Mouse (Mus musculus) liver, embryonic 13.5 days (tissue): ENCODE results near the gene Fam131c. TPM values are rescaled to one million over a fixed set of nuclear protein-coding genes. Genes with fewer than 3 reads are reported as not detected.

Experiments
- ATAC-seq: fragments of 200-750 bp; cut with Nextera tagmentation; 2 replicates; pipeline ENCODE4 v1.8.0; 2017; ENCODE audit warnings: low read depth, mild to moderate bottlenecking, moderate number of reproducible peaks, moderate library complexity
- DNase-seq: peaks from one replicate; pipeline ENCODE4 v3.0.0; 2022
- H3K27ac ChIP-seq: fragments of 300-500 bp; sonication (generic); 2 replicates; pipeline ENCODE4 v1.5.1; 2015; ENCODE audit warnings: moderate library complexity, mild to moderate bottlenecking, inconsistent platforms
- H3K27me3 ChIP-seq: fragments of 300-500 bp; sonication (generic); 2 replicates; pipeline ENCODE4 v1.6.1; 2015; ENCODE audit warnings: mild to moderate bottlenecking, inconsistent platforms
- H3K36me3 ChIP-seq: fragments of 300-500 bp; sonication (generic); 2 replicates; pipeline ENCODE4 v1.6.1; 2015; ENCODE audit warnings: mild to moderate bottlenecking, inconsistent platforms
- H3K4me1 ChIP-seq: fragments of 300-500 bp; sonication (generic); replicated peaks from 2 replicates; pipeline ENCODE4 v1.6.1; 2015; ENCODE audit warnings: inconsistent platforms
- H3K4me2 ChIP-seq: fragments of 300-500 bp; sonication (generic); 2 replicates; pipeline ENCODE4 v1.6.1; 2015; ENCODE audit warnings: inconsistent platforms, mild to moderate bottlenecking, moderate library complexity
- H3K4me3 ChIP-seq: fragments of 300-500 bp; sonication (generic); replicated peaks from 2 replicates; pipeline ENCODE4 v1.5.1; 2015; ENCODE audit warnings: mild to moderate bottlenecking, inconsistent platforms
- H3K9ac ChIP-seq: fragments of 300-500 bp; sonication (generic); 2 replicates; pipeline ENCODE4 v1.6.1; 2015; ENCODE audit warnings: mild to moderate bottlenecking, inconsistent platforms
- H3K9me3 ChIP-seq: fragments of 300-500 bp; sonication (generic); replicated peaks from 2 replicates; pipeline ENCODE4 v1.6.1; 2016; ENCODE audit warnings: inconsistent platforms
- WGBS: fragments of 180-500 bp; shearing (Covaris S2); methylation state at CpG from one replicate; pipeline ENCODE4 v1.1.7; 2015; ENCODE audit not compliant: insufficient replicate concordance; 5-methylcytosine and 5-hydroxymethylcytosine counted together
- polyA plus RNA-seq: library from polyadenylated mRNA; unstranded; fragments of >200 nt; fragmentation: Nextera tagmentation; extraction: Ambion mirVana; gene quantifications from 2 replicates; pipeline ENCODE4 v1.2.1, GENCODE M21; 2015

Gene Fam131c
- polyA plus RNA-seq, 1 experiment from 2014 or later, result 0.09 TPM

- H3K9me3 ChIP-seq, result no peaks in the 10 kb centered on the region
- H3K4me3 ChIP-seq, result no peak overlapping the region
- no peak overlapping the region for H3K27ac ChIP-seq
- no peak overlapping the region for H3K9ac ChIP-seq
- ATAC-seq, result no peak
- no peaks in the 10 kb centered on the region for H3K36me3 ChIP-seq
- H3K4me1 ChIP-seq, result peaks cover 3% of the 10 kb centered on the region; the same call in 1 of the 2 replicates
- DNase-seq, result no peak
- peaks cover 15% of the 10 kb centered on the region for H3K27me3 ChIP-seq
- H3K4me2 ChIP-seq, result no peak overlapping the region
Observed at GRCm38 (mm10) chr4:141357811-141358210, 10.2 kb upstream of the Fam131c start.

DNA sequence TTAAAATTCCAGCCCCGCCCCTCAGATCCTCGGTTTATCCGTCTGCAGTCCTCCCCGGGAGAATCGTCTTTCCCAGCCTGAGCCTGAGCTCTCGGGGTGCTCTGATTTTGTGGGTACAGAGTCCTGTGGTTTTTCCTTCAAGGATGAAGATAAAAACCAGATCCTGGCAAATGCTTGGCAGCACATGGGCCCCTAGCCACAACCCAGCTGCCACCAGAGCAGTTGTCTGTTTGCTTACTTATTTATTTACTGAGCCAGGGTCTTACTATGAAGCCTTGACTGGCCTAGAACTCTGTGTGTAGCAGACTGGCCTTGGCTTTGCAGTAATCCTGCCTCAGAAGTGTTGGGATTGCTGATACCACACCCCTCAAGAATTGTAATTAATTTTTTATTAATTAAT lies 8.8 kb upstream of the Fam131c start:
- Histone ChIP-seq H3K27ac (no peak overlapping the region), H3K27me3 (peaks cover 22% of the 10 kb centered on the region), H3K36me3 (no peaks in the 10 kb centered on the region), H3K4me3 (no peak overlapping the region), H3K4me2 (no peak overlapping the region), H3K9me3 (no peaks in the 10 kb centered on the region), H3K4me1 (peaks cover 6% of the 10 kb centered on the region; the same call in 1 of the 2 replicates), H3K9ac (no peak overlapping the region)
- ATAC-seq (no peak), DNase-seq (no peak)
- WGBS, result 79% methylated on average over 6 of the region's 6 CpGs

GRCm38 (mm10) chr4:141360846-141361245 lies 7.2 kb upstream of the Fam131c start:
- Histone ChIP-seq H3K36me3 (no peaks in the 10 kb centered on the region), H3K27me3 (peaks cover 38% of the 10 kb centered on the region), H3K9ac (no peak overlapping the region), H3K4me3 (no peak overlapping the region), H3K4me2 (no peak overlapping the region), H3K9me3 (no peaks in the 10 kb centered on the region), H3K27ac (no peak overlapping the region), H3K4me1 (peaks cover 6% of the 10 kb centered on the region; the same call in 1 of the 2 replicates)
- DNase-seq, result no peak
- WGBS, result 22% methylated on average over 7 of the region's 7 CpGs
- ATAC-seq, result no peak

- peaks cover 60% of the 10 kb centered on the region for H3K27me3 ChIP-seq
- peaks cover 10% of the 10 kb centered on the region for H3K4me1 ChIP-seq
- no peak overlapping the region for H3K4me3 ChIP-seq
- no peak overlapping the region for H3K4me2 ChIP-seq
- 20% methylated on average over 11 of the region's 11 CpGs for WGBS
- no peaks in the 10 kb centered on the region for H3K36me3 ChIP-seq
- no peak overlapping the region for H3K9ac ChIP-seq
- no peak overlapping the region for H3K27ac ChIP-seq
- 0 out of 2 replicates have a peak, but pooled peaks have one; percentile 7 for ATAC-seq
- no peaks in the 10 kb centered on the region for H3K9me3 ChIP-seq
- no peak for DNase-seq
Observed at GRCm38 (mm10) chr4:141362937-141363548, 5.0 kb upstream of the Fam131c start.

DNA sequence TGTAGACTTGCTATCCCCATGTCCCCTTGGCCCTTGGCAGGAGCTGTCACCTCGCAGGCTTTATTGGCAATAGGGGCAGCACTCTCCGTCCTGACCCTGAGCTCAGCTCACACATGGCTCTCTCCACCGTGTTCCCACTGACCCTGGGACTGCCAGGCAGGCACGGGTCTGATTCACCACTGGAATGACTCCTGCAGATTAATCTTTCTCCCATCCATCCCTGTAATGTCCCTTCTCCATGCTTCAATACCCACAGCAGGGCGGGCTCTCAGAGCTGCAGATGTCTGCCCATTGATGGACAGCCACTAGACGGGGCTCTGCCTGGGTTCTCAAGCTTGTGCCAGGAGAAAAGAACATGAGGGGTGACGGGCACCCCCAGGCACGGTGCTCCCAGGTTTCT lies 2.9 kb upstream of the Fam131c start:
- Histone ChIP-seq H3K9ac (no peak overlapping the region), H3K27ac (no peak overlapping the region), H3K36me3 (no peaks in the 10 kb centered on the region), H3K9me3 (no peaks in the 10 kb centered on the region), H3K4me3 (no peak overlapping the region), H3K27me3 (peaks cover 79% of the 10 kb centered on the region), H3K4me2 (no peak overlapping the region), H3K4me1 (peaks cover 13% of the 10 kb centered on the region)
- WGBS, result 46% methylated on average over 8 of the region's 8 CpGs
- no peak for DNase-seq
- no peak for ATAC-seq

- H3K9me3 ChIP-seq, result no peaks in the 10 kb centered on the region
- peaks cover 84% of the 10 kb centered on the region for H3K27me3 ChIP-seq
Observed at GRCm38 (mm10) chr4:141365876-141366275, 2.1 kb upstream of the Fam131c start.

DNA sequence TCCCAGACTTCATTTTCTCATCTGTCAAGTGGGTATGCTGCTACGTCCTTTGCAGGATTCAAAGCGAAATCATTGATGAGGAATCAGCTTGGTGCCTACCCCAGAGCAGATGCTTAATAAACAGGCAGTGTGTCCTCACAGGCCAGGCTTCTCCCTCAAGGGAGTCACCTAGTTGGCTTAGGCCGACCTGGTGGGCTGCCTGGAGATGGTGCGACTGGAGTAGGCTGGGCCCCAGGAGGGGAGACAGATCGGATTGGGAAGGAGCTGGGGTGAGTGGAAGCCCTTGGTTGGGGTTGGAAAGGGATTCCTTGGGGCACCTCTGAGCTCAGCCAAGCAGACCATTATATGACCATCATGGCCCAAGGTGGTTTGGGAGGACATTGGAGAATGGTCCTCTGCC lies 4.4 kb downstream of the Fam131c start:
- DNase-seq, result no peak
- Histone ChIP-seq H3K4me3 (no peak overlapping the region), H3K4me2 (no peak overlapping the region), H3K9me3 (no peaks in the 10 kb centered on the region), H3K9ac (no peak overlapping the region), H3K36me3 (no peaks in the 10 kb centered on the region), H3K4me1 (peaks cover 7% of the 10 kb centered on the region), H3K27ac (no peak overlapping the region), H3K27me3 (peaks cover 36% of the 10 kb centered on the region)
- 69% methylated on average over 5 of the region's 5 CpGs for WGBS
- no peak for ATAC-seq

More at GRCm38 (mm10) chr4:141365876-141366275, 2.1 kb upstream of the Fam131c start:
- ATAC-seq, result no peak
- Histone ChIP-seq H3K27ac (no peak overlapping the region), H3K9ac (no peak overlapping the region), H3K4me3 (no peak overlapping the region), H3K4me1 (peaks cover 13% of the 10 kb centered on the region), H3K36me3 (no peaks in the 10 kb centered on the region), H3K4me2 (no peak overlapping the region)
- 45% methylated on average over 7 of the region's 7 CpGs for WGBS
- DNase-seq, result no peak

GRCm38 (mm10) chr4:141379674-141380073 lies 11.7 kb downstream of the Fam131c start:
- H3K27ac ChIP-seq, result no peak overlapping the region
- H3K9ac ChIP-seq, result no peak overlapping the region
- no peaks in the 10 kb centered on the region; the same call in 1 of the 2 replicates for H3K4me1 ChIP-seq
- 55% methylated on average over 8 of the region's 8 CpGs for WGBS
- no peak overlapping the region for H3K4me2 ChIP-seq
- no peak overlapping the region for H3K4me3 ChIP-seq
- H3K9me3 ChIP-seq, result no peaks in the 10 kb centered on the region
- H3K36me3 ChIP-seq, result no peaks in the 10 kb centered on the region
- ATAC-seq (no peak), DNase-seq (no peak)
- H3K27me3 ChIP-seq, result peaks cover 56% of the 10 kb centered on the region

DNA sequence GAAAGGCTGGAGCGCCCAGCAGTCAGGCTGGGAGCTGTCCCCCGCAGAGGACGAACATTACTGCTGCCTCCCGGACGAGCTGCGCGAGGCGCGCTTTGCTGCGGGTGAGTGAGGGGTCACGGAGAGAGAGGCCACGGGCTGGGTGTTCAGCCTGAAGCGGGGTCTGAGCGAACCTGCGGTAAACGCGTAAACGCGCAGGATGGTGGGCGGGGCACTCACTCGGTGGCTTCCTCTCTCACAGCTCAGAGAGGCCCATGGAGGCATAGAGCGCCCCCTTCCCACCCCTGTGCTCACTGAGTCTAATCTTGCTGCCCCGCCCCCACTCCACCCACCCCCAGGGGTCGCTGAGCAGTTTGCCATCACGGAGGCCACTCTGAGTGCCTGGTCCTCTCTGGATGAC lies 14.4 kb downstream of the Fam131c start:
- DNase-seq, result no peak
- H3K4me3 ChIP-seq, result peak overlapping the region; percentile 30
- no peak overlapping the region for H3K27ac ChIP-seq
- WGBS, result under 1% methylated on average over 25 of the region's 25 CpGs
- no peaks in the 10 kb centered on the region for H3K9me3 ChIP-seq
- H3K27me3 ChIP-seq, result peaks cover 55% of the 10 kb centered on the region
- ATAC-seq, result no peak
- no peaks in the 10 kb centered on the region; the same call in 1 of the 2 replicates for H3K4me1 ChIP-seq
- no peak overlapping the region for H3K9ac ChIP-seq
- no peaks in the 10 kb centered on the region for H3K36me3 ChIP-seq
- H3K4me2 ChIP-seq, result peak overlapping the region; percentile 49

- no peaks in the 10 kb centered on the region for H3K9me3 ChIP-seq
- ATAC-seq (no peak), DNase-seq (peak; percentile 37)
- peaks cover 46% of the 10 kb centered on the region for H3K27me3 ChIP-seq
- H3K4me3 ChIP-seq, result no peak overlapping the region
- H3K27ac ChIP-seq, result no peak overlapping the region
- no peak overlapping the region for H3K4me2 ChIP-seq
- H3K9ac ChIP-seq, result no peak overlapping the region
- no peaks in the 10 kb centered on the region; the same call in 1 of the 2 replicates for H3K4me1 ChIP-seq
- WGBS, result 4% methylated on average over 7 of the region's 7 CpGs
- H3K36me3 ChIP-seq, result no peaks in the 10 kb centered on the region
Observed at GRCm38 (mm10) chr4:141385275-141385674, 17.3 kb downstream of the Fam131c start.

- Histone ChIP-seq H3K9me3 (no peaks in the 10 kb centered on the region), H3K4me2 (no peak overlapping the region), H3K4me1 (no peaks in the 10 kb centered on the region; the same call in 1 of the 2 replicates), H3K27ac (no peak overlapping the region), H3K9ac (no peak overlapping the region), H3K27me3 (peaks cover 37% of the 10 kb centered on the region), H3K36me3 (no peaks in the 10 kb centered on the region), H3K4me3 (no peak overlapping the region)
- ATAC-seq (no peak), DNase-seq (no peak)
- 50% methylated on average over 7 of the region's 7 CpGs for WGBS
Observed at GRCm38 (mm10) chr4:141386150-141386549, 18.1 kb downstream of the Fam131c start.

DNA sequence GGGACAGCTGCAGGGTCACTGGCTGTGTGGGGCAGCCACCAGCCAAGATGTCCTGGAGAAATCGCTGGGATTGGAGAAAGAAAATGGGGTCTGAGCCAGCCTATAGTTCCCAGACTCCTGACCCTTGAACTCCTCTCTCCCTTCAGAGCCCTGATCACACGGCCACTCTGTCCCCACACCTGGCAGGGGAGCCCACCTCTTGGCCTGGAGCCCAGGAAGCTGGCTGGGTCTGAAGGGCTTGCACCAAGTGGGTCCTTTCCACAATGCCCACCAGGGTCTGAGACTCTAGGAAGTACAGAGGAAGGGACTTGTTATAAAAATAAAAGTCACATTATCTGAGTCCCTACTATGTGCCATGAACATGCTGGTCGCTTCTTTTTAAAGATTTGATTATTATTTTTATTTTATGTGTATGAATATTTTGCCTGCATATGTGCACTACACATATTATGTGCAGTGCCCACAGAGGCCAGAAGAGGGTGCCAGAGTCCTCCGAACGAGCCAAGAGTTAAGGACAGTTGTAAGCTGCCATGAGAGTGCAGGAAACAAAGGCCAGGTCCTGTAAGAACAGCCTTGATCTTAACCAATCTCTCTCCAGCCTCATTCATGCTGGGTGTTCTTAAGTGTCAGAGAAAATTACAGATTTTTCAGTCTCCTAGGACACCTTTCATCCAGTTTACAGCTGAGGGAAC lies 19.2 kb downstream of the Fam131c start:
- Histone ChIP-seq H3K9ac (no peak overlapping the region), H3K36me3 (no peaks in the 10 kb centered on the region), H3K4me1 (no peaks in the 10 kb centered on the region; the same call in 1 of the 2 replicates), H3K9me3 (no peaks in the 10 kb centered on the region), H3K27me3 (peaks cover 26% of the 10 kb centered on the region), H3K4me3 (no peak overlapping the region), H3K27ac (no peak overlapping the region), H3K4me2 (no peak overlapping the region)
- 11% methylated on average over 5 of the region's 5 CpGs for WGBS
- no peak for ATAC-seq
- DNase-seq, result peak; percentile 50
